Mouse (Mus musculus): ENCODE results near the gene Nadk2. TPM values are rescaled to one million over a fixed set of nuclear protein-coding genes. Genes with fewer than 3 reads are reported as not detected.

Gene Nadk2
- polyA plus RNA-seq, 1 experiment from 2014 or later, result 122 TPM

- WGBS, result 16% methylated on average over 12 of the region's 12 CpGs
- no peaks in the 10 kb centered on the region for H3K9me3 ChIP-seq (ENCODE audit: control insufficient read depth, low read length)
- peak overlapping the region; percentile 79 for H3K4me2 ChIP-seq
- peak overlapping the region; percentile 94 for H3K27ac ChIP-seq (ENCODE audit: low read depth, low read length)
- H3K4me3 ChIP-seq (ENCODE audit: low read depth, low read length), result peak overlapping the region; percentile 99
- H3K27me3 ChIP-seq (replicated peaks; ENCODE audit: control insufficient read depth, insufficient read depth, low read length), result no peaks in the 10 kb centered on the region
- ATAC-seq (replicated peaks; ENCODE audit: low FRiP score) (no peak), DNase-seq (ENCODE audit: low spot score) (no peak)
- peaks cover 47% of the 10 kb centered on the region for H3K4me1 ChIP-seq (replicated peaks; ENCODE audit: control insufficient read depth, insufficient read depth, low read length)
- H3K9ac ChIP-seq (ENCODE audit: low read depth, low read length), result peak overlapping the region; percentile 95
- H3K36me3 ChIP-seq (ENCODE audit: control insufficient read depth, insufficient read depth, low read length), result peaks cover 5% of the 10 kb centered on the region; the same call in 1 of the 2 replicates
These were observed 2.1 kb downstream of the Nadk2 start for GRCm38 (mm10) chr15:9073067-9073608.

- ATAC-seq (replicated peaks; ENCODE audit: low FRiP score), result no peak
- DNase-seq (ENCODE audit: low spot score), result no peak
- H3K4me2 ChIP-seq, result peak overlapping the region; percentile 79
- H3K27ac ChIP-seq (ENCODE audit: low read depth, low read length), result peak overlapping the region; percentile 94
- no peaks in the 10 kb centered on the region for H3K9me3 ChIP-seq (ENCODE audit: control insufficient read depth, low read length)
- H3K9ac ChIP-seq (ENCODE audit: low read depth, low read length), result peak overlapping the region; percentile 95
- no peaks in the 10 kb centered on the region for H3K27me3 ChIP-seq (replicated peaks; ENCODE audit: control insufficient read depth, insufficient read depth, low read length)
- 53% methylated on average over 5 of the region's 5 CpGs for WGBS
- H3K36me3 ChIP-seq (ENCODE audit: control insufficient read depth, insufficient read depth, low read length), result peaks cover 5% of the 10 kb centered on the region; the same call in 1 of the 2 replicates
- peaks cover 52% of the 10 kb centered on the region for H3K4me1 ChIP-seq (replicated peaks; ENCODE audit: control insufficient read depth, insufficient read depth, low read length)
- H3K4me3 ChIP-seq (ENCODE audit: low read depth, low read length), result peak overlapping the region; percentile 99
These were observed 2.6 kb downstream of the Nadk2 start for GRCm38 (mm10) chr15:9073684-9074083.

- Histone ChIP-seq H3K4me1 (replicated peaks; ENCODE audit: control insufficient read depth, insufficient read depth, low read length) (peaks cover 56% of the 10 kb centered on the region), H3K9me3 (ENCODE audit: control insufficient read depth, low read length) (no peaks in the 10 kb centered on the region), H3K4me3 (ENCODE audit: low read depth, low read length) (peak overlapping the region; percentile 99), H3K4me2 (peak overlapping the region; percentile 79), H3K36me3 (ENCODE audit: control insufficient read depth, insufficient read depth, low read length) (peaks cover 5% of the 10 kb centered on the region; the same call in 1 of the 2 replicates), H3K27me3 (replicated peaks; ENCODE audit: control insufficient read depth, insufficient read depth, low read length) (no peaks in the 10 kb centered on the region), H3K27ac (ENCODE audit: low read depth, low read length) (peak overlapping the region; percentile 94), H3K9ac (ENCODE audit: low read depth, low read length) (peak overlapping the region; percentile 95)
- DNase-seq (ENCODE audit: low spot score), result no peak
- WGBS, result 9% methylated on average over 2 of the region's 2 CpGs
- no peak for ATAC-seq (replicated peaks; ENCODE audit: low FRiP score)
These were observed 3.1 kb downstream of the Nadk2 start for GRCm38 (mm10) chr15:9074139-9074538.

- H3K4me1 ChIP-seq (replicated peaks; ENCODE audit: control insufficient read depth, insufficient read depth, low read length), result peaks cover 59% of the 10 kb centered on the region
- peak overlapping the region; percentile 72 for H3K9ac ChIP-seq (ENCODE audit: low read depth, low read length)
- no peaks in the 10 kb centered on the region for H3K27me3 ChIP-seq (replicated peaks; ENCODE audit: control insufficient read depth, insufficient read depth, low read length)
- WGBS, result 4% methylated on average over 4 of the region's 4 CpGs
- peak overlapping the region; percentile 79 for H3K4me2 ChIP-seq
- DNase-seq (ENCODE audit: low spot score) (peak; percentile 76), ATAC-seq (replicated peaks; ENCODE audit: low FRiP score) (peak; percentile 80)
- H3K36me3 ChIP-seq (ENCODE audit: control insufficient read depth, insufficient read depth, low read length), result peaks cover 5% of the 10 kb centered on the region; the same call in 1 of the 2 replicates
- H3K9me3 ChIP-seq (ENCODE audit: control insufficient read depth, low read length), result no peaks in the 10 kb centered on the region
- peak overlapping the region; percentile 99 for H3K4me3 ChIP-seq (ENCODE audit: low read depth, low read length)
- peak overlapping the region; percentile 94 for H3K27ac ChIP-seq (ENCODE audit: low read depth, low read length)
These were observed 3.6 kb downstream of the Nadk2 start for GRCm38 (mm10) chr15:9074671-9075070.

GRCm38 (mm10) chr15:9075608-9076200, 4.6 kb downstream of the Nadk2 start:
- WGBS, result 38% methylated on average over 14 of the region's 14 CpGs
- H3K4me2 ChIP-seq, result peak overlapping the region; percentile 79

GRCm38 (mm10) chr15:9078481-9079300, 7.6 kb downstream of the Nadk2 start:
- peak overlapping the region; percentile 32 for H3K4me3 ChIP-seq (ENCODE audit: low read depth, low read length)
- DNase-seq (ENCODE audit: low spot score), result no peak
- 27% methylated on average over 12 of the region's 12 CpGs for WGBS

More at GRCm38 (mm10) chr15:9075608-9076200, 4.6 kb downstream of the Nadk2 start:
- DNase-seq (ENCODE audit: low spot score), result no peak
- Histone ChIP-seq H3K9ac (ENCODE audit: low read depth, low read length) (peak overlapping the region; percentile 72), H3K4me3 (ENCODE audit: low read depth, low read length) (peak overlapping the region; percentile 99), H3K27me3 (replicated peaks; ENCODE audit: control insufficient read depth, insufficient read depth, low read length) (no peaks in the 10 kb centered on the region), H3K9me3 (ENCODE audit: control insufficient read depth, low read length) (no peaks in the 10 kb centered on the region), H3K27ac (ENCODE audit: low read depth, low read length) (peak overlapping the region; percentile 94), H3K4me1 (replicated peaks; ENCODE audit: control insufficient read depth, insufficient read depth, low read length) (peaks cover 59% of the 10 kb centered on the region), H3K36me3 (ENCODE audit: control insufficient read depth, insufficient read depth, low read length) (peaks cover 5% of the 10 kb centered on the region; the same call in 1 of the 2 replicates)
- no peak for ATAC-seq (replicated peaks; ENCODE audit: low FRiP score)

GRCm38 (mm10) chr15:9079626-9080025, 8.6 kb downstream of the Nadk2 start:
- Histone ChIP-seq H3K9me3 (ENCODE audit: control insufficient read depth, low read length) (no peaks in the 10 kb centered on the region), H3K4me2 (peak overlapping the region; percentile 63), H3K27ac (ENCODE audit: low read depth, low read length) (peak overlapping the region; percentile 96), H3K36me3 (ENCODE audit: control insufficient read depth, insufficient read depth, low read length) (peaks cover 10% of the 10 kb centered on the region; the same call in 1 of the 2 replicates), H3K27me3 (replicated peaks; ENCODE audit: control insufficient read depth, insufficient read depth, low read length) (no peaks in the 10 kb centered on the region), H3K9ac (ENCODE audit: low read depth, low read length) (peak overlapping the region; percentile 62), H3K4me3 (ENCODE audit: low read depth, low read length) (peak overlapping the region; percentile 32), H3K4me1 (replicated peaks; ENCODE audit: control insufficient read depth, insufficient read depth, low read length) (peaks cover 62% of the 10 kb centered on the region)
- 40% methylated on average over 5 of the region's 5 CpGs for WGBS
- no peak for DNase-seq (ENCODE audit: low spot score)
- ATAC-seq (replicated peaks; ENCODE audit: low FRiP score), result no peak

More at GRCm38 (mm10) chr15:9078481-9079300, 7.6 kb downstream of the Nadk2 start:
- H3K9me3 ChIP-seq (ENCODE audit: control insufficient read depth, low read length), result no peaks in the 10 kb centered on the region
- peak overlapping the region; percentile 96 for H3K27ac ChIP-seq (ENCODE audit: low read depth, low read length)
- H3K27me3 ChIP-seq (replicated peaks; ENCODE audit: control insufficient read depth, insufficient read depth, low read length), result no peaks in the 10 kb centered on the region
- peak overlapping the region; percentile 63 for H3K4me2 ChIP-seq
- peaks cover 5% of the 10 kb centered on the region; the same call in 1 of the 2 replicates for H3K36me3 ChIP-seq (ENCODE audit: control insufficient read depth, insufficient read depth, low read length)
- ATAC-seq (replicated peaks; ENCODE audit: low FRiP score), result peak; percentile 80
- H3K9ac ChIP-seq (ENCODE audit: low read depth, low read length), result peak overlapping the region; percentile 62
- H3K4me1 ChIP-seq (replicated peaks; ENCODE audit: control insufficient read depth, insufficient read depth, low read length), result peaks cover 69% of the 10 kb centered on the region

- H3K4me3 ChIP-seq (ENCODE audit: low read depth, low read length), result peak overlapping the region; percentile 8; the same call in 1 of the 2 replicates
- 29% methylated on average over 4 of the region's 4 CpGs for WGBS
- H3K36me3 ChIP-seq (ENCODE audit: control insufficient read depth, insufficient read depth, low read length), result peaks cover 10% of the 10 kb centered on the region; the same call in 1 of the 2 replicates
- H3K27ac ChIP-seq (ENCODE audit: low read depth, low read length), result peak overlapping the region; percentile 82
- ATAC-seq (replicated peaks; ENCODE audit: low FRiP score) (peak; percentile 20; the same call in 1 of the 2 replicates), DNase-seq (ENCODE audit: low spot score) (no peak)
- H3K4me1 ChIP-seq (replicated peaks; ENCODE audit: control insufficient read depth, insufficient read depth, low read length), result peaks cover 56% of the 10 kb centered on the region
- H3K27me3 ChIP-seq (replicated peaks; ENCODE audit: control insufficient read depth, insufficient read depth, low read length), result no peaks in the 10 kb centered on the region
- H3K9ac ChIP-seq (ENCODE audit: low read depth, low read length), result peak overlapping the region; percentile 46
- no peaks in the 10 kb centered on the region for H3K9me3 ChIP-seq (ENCODE audit: control insufficient read depth, low read length)
- peak overlapping the region; percentile 63 for H3K4me2 ChIP-seq
These were observed 9.1 kb downstream of the Nadk2 start for GRCm38 (mm10) chr15:9080206-9080605.

Data from liver, embryonic 11.5 days (tissue).